9 mouse cellular contexts compared by ENCODE assay signal in the genomic region with DNA sequence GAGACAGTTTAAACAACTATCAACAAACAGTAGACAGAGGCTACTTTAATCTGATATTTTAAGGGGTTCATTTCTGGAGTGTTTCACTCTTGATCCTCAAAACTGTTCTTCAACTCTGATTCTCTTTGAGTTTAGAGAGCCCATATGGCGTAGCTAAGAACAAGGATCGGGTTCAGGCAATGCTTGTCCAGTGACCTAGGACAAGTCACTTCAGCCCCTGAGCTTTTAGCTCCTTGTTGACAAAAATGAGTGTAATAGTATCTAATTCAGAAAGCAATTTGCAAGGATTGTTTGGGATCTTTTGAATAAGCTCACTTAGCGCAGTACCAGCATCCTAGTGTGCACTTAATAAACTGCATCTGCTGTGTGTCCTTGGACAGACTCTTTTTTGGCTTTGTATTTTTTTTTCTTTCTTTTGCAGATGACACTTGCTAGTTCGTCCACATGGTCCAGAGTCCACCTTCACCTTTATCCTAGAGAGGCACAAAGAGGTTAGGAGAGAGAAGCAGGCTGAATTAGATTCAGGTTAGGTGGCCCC. TPM values are rescaled to one million over a fixed set of nuclear protein-coding genes. Genes with fewer than 3 reads are reported as not detected.
DNase-seq lines count a peak whose midpoint lies in the region; ATAC-seq and TF ChIP-seq lines count a peak whose summit lies in the region.
"Had no signal": no experiment of that assay in that cellular context is flagged by ENCODE, and none has a peak within 500 bp of the region (broad histone marks: within the 10 kb centered on the region; RNA-seq: fewer than 3 reads in every experiment).

No protein-coding gene starts in this region.

- H3K9me3 ChIP-seq in heart, embryonic 13.5 days = no peaks in the 10 kb centered on the region
- no peaks in the 10 kb centered on the region for H3K9me3 ChIP-seq in ES-E14 (ENCODE audit: control insufficient read depth, insufficient read depth, low read depth, low read length)
- H3K9me3 ChIP-seq in forebrain, embryonic 16.5 days (ENCODE audit: control insufficient read depth, low read length) = no peaks in the 10 kb centered on the region

- DNase-seq in heart, adult 9 months (ENCODE audit: low spot score in 2 of 2) = no peak
- DNase-seq in ES-E14 (ENCODE audit: low read depth, low spot score) = no peak
- peak; percentile 6 for DNase-seq in mesoderm, embryonic 11.5 days (ENCODE audit: low read depth, low spot score)
- DNase-seq in gastrocnemius, postnatal 10 days = no peak
- DNase-seq in ovary, adult 18-20 months (ENCODE audit: low spot score) = no peak
- DNase-seq in left cerebral cortex, postnatal 25 days (ENCODE audit: low spot score in 2 of 2) = no peak

- no peak for ATAC-seq in heart, embryonic 13.5 days (ENCODE audit: extremely low read depth, insufficient number of reproducible peaks, low FRiP score, low TSS enrichment)
- ATAC-seq in forebrain, embryonic 16.5 days = no peak

- H3K4me1 ChIP-seq in heart, embryonic 13.5 days = peaks cover 9% of the 10 kb centered on the region
- H3K4me1 ChIP-seq in ES-E14 (ENCODE audit: control insufficient read depth in 2 of 2, insufficient read depth in 2 of 2, low read length in 2 of 2, poor library complexity in 1 of 2) = peaks cover 6 to 8% of the 10 kb centered on the region in 2 experiments; a peak in 3 of 4 replicates
- peaks cover 8% of the 10 kb centered on the region for H3K4me1 ChIP-seq in forebrain, embryonic 16.5 days (replicated peaks; ENCODE audit: control insufficient read depth, insufficient read depth, low read length)

- peak overlapping the region; percentile 88 for H3K4me2 ChIP-seq in heart, embryonic 13.5 days
- peak overlapping the region; percentile 49 for H3K4me2 ChIP-seq in forebrain, embryonic 16.5 days (ENCODE audit: low read length)

- 49% methylated on average over 4 of the region's 4 CpGs for WGBS in heart, embryonic 13.5 days
- 46% methylated on average over 4 of the region's 4 CpGs for WGBS in forebrain, embryonic 16.5 days

- intact Hi-C loops in left cerebral cortex, postnatal 25 days (cut with DNase I) = loop anchor here (5.0 kb wide), 1 partner anchor 62 kb away; no protein-coding TSS in a partner anchor

- in situ Hi-C loops in ES-E14 (cut with MboI; ENCODE audit: low sequenced_read_pairs in 2 of 2, unreplicated experiment in 2 of 2) = no loop called here

- H3K27ac ChIP-seq in heart, embryonic 13.5 days (replicated peaks) = peak overlapping the region; percentile 86
- no peak overlapping the region for H3K27ac ChIP-seq in ES-E14 (ENCODE audit: insufficient read depth, low read depth, low read length, poor library complexity, severe bottlenecking)
- H3K27ac ChIP-seq in forebrain, embryonic 16.5 days (ENCODE audit: low read length) = no peak overlapping the region; the same call in 1 of the 2 replicates

- no peaks in the 10 kb centered on the region; the same call in 1 of the 2 replicates for H3K27me3 ChIP-seq in heart, embryonic 13.5 days (replicated peaks)
- H3K27me3 ChIP-seq in forebrain, embryonic 16.5 days (replicated peaks; ENCODE audit: control insufficient read depth, insufficient read depth, low read length) = no peaks in the 10 kb centered on the region
- H3K27me3 ChIP-seq: Patski had no signal

- H3K4me3 ChIP-seq in heart, embryonic 13.5 days = peak overlapping the region; percentile 73
- peak overlapping the region; percentile 90 to 97 for H3K4me3 ChIP-seq in ES-E14 (ENCODE audit: insufficient read depth in 1 of 2, low read depth in 1 of 2, low read length in 2 of 2, poor library complexity in 1 of 2, severe bottlenecking in 1 of 2)
- peak overlapping the region; percentile 93 for H3K4me3 ChIP-seq in forebrain, embryonic 16.5 days (replicated peaks; ENCODE audit: low read length)

- H3K36me3 ChIP-seq in heart, embryonic 13.5 days = peaks cover 18% of the 10 kb centered on the region
- H3K36me3 ChIP-seq in ES-E14 (ENCODE audit: control insufficient read depth, insufficient read depth, low read length, poor library complexity, severe bottlenecking) = peaks cover 7% of the 10 kb centered on the region; the same call in 1 of the 2 replicates
- no peaks in the 10 kb centered on the region; the same call in 1 of the 2 replicates for H3K36me3 ChIP-seq in forebrain, embryonic 16.5 days (ENCODE audit: control insufficient read depth, insufficient read depth)

- H3K9ac ChIP-seq in heart, embryonic 13.5 days = peak overlapping the region; percentile 95
- peak overlapping the region; percentile 99 for H3K9ac ChIP-seq in ES-E14 (ENCODE audit: insufficient read depth, low read depth, low read length, poor library complexity, severe bottlenecking)
- peak overlapping the region; percentile 97 for H3K9ac ChIP-seq in forebrain, embryonic 16.5 days (replicated peaks; ENCODE audit: low read depth, low read length)

TF ChIP-seq in ES-E14, 5 proteins besides CTCF, POLR2A, EP300 and RAD21:
- TF ChIP-seq ZNF384 (IDR thresholded peaks at IDR 0.05; ENCODE audit: low read depth, low read length) (no peak), HCFC1 (IDR thresholded peaks at IDR 0.05; ENCODE audit: borderline replicate concordance, insufficient read depth, low read length) (no peak), MAFK (IDR thresholded peaks at IDR 0.05; ENCODE audit: insufficient read depth, low read depth, low read length) (no peak), ZC3H11A (IDR thresholded peaks at IDR 0.05; ENCODE audit: borderline replicate concordance, low read depth, low read length) (no peak), CHD2 (IDR thresholded peaks at IDR 0.05; ENCODE audit: low read depth, low read length) (no peak)

RNA-seq across cellular contexts. Expression of a gene that starts 0.6 kb away (rescaled TPM):
- polyA plus RNA-seq in heart, embryonic 13.5 days (2015; fragmentation: Nextera tagmentation; extraction: Ambion mirVana) = 9.1 and 10.3 TPM in 2 replicates
- total RNA-seq in ES-E14 (2012; rRNA removed) = 15.7 and 22.4 TPM in 2 replicates
- polyA plus RNA-seq in forebrain, embryonic 16.5 days (2015; fragmentation: Nextera tagmentation; extraction: Ambion mirVana) = 7.2 and 8.5 TPM in 2 replicates
- 1 to 10 TPM; 6.4 to 7.3 TPM for total RNA-seq in gastrocnemius, postnatal 10 days (2021)
- 10 to 100 TPM; 11.4 to 12.4 TPM for total RNA-seq in left cerebral cortex, postnatal 25 days (2021)

RNA-seq across cellular contexts. Expression of a gene that starts 28.8 kb away (rescaled TPM):
- 36.7 and 40.9 TPM in 2 replicates for polyA plus RNA-seq in heart, embryonic 13.5 days (2015; fragmentation: Nextera tagmentation; extraction: Ambion mirVana)
- total RNA-seq in ES-E14 (2012; rRNA removed) = 43.8 and 60.3 TPM in 2 replicates
- 27.9 and 34.6 TPM in 2 replicates for polyA plus RNA-seq in forebrain, embryonic 16.5 days (2015; fragmentation: Nextera tagmentation; extraction: Ambion mirVana)
- 10 to 100 TPM; 10.9 to 18.6 TPM for total RNA-seq in gastrocnemius, postnatal 10 days (2021)
- 10 to 100 TPM; 12.4 to 15.2 TPM for total RNA-seq in left cerebral cortex, postnatal 25 days (2021)

RNA-seq across cellular contexts. Expression of a gene that starts 59.9 kb away (rescaled TPM):
- polyA plus RNA-seq in heart, embryonic 13.5 days (2015; fragmentation: Nextera tagmentation; extraction: Ambion mirVana) = 7.8 and 11.0 TPM in 2 replicates
- 5.6 and 7.0 TPM in 2 replicates for total RNA-seq in ES-E14 (2012; rRNA removed)
- polyA plus RNA-seq in forebrain, embryonic 16.5 days (2015; fragmentation: Nextera tagmentation; extraction: Ambion mirVana) = 19.9 and 21.9 TPM in 2 replicates
- 10 to 100 TPM in 1 of 2 experiments, 1 to 10 TPM in 1; 9.7 to 12.7 TPM for total RNA-seq in gastrocnemius, postnatal 10 days (2021)
- total RNA-seq in left cerebral cortex, postnatal 25 days (2021) = 10 to 100 TPM; 33.1 to 34.9 TPM
